Mouse (Mus musculus): Measurements from ENCODE around the gene Msi1.

- TF ChIP-seq POLR2A (IDR thresholded peaks at IDR 0.05; ENCODE audit: borderline replicate concordance, insufficient read depth, low read length) (no peak), CTCF (IDR thresholded peaks at IDR 0.05; ENCODE audit: borderline replicate concordance, insufficient read depth, low read depth, low read length) (no peak; the same call in 1 of the 2 replicates)
Measured at GRCm38 (mm10) chr5:115483385-115483784, 54.0 kb downstream of the Msi1 start.

Measured in cerebellum, adult 2 months (tissue).